Mouse (Mus musculus) gastrocnemius, postnatal 4 days (tissue): ENCODE results near the gene Tlr5. TPM values are rescaled to one million over a fixed set of nuclear protein-coding genes. Genes with fewer than 3 reads are reported as not detected.
A peak's percentile ranks its signal among the peaks of the same experiment; 100 is the strongest.

Experiments
- DNase-seq, 2 experiments: peaks; one replicate each; pipeline ENCODE4 v3.0.0; 2021 to 2022; ENCODE audit warnings: low spot score in 2 of 2, mixed read lengths in 2 of 2
- total RNA-seq, 2 experiments: library from RNA; stranded (reverse); gene quantifications; 2 replicates each; pipeline ENCODE4 v1.2.3; 2021

Gene Tlr5
- total RNA-seq, 2 experiments from 2014 or later = 2.6 to 3.2 TPM

DNA sequence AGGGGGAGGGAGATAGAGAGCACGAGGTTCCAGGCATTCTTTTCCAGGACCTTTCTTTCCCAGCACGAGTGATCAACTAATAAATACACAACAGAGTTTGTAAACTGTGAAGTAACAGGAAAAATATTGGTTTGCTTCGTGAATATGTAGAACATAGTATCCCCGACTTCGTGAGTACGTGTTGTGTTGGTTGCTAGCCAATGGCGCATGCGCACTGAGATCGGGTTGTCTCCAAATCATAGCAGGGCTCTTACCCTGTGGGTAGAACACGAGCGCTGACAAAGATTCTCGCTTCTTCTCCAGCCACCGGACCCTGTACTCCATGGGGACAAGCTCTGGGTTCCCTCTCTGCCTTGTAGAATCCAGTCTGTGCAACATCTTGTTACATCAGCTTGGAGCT is 33.2 kb downstream of the Tlr5 start:
- DNase-seq = no peak

DNA sequence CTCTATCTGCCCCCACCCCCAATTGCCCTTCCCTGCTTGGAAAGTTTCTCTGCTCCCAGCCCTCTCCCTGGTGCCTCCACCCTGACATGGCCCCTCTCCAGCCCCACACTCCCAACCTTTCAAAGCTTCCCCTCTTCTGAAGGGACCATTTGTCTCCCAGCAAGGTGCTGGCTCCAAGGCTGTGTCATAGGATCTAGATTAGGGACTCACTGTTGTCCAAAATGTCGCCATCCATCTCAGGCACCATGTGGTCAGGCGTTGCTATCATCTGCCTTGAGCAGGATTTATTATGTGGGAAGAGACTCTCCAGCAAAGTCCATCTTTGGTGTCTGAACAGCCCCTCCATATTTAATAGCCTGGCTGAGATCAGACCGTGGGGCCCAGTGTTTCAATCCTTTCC is 34.1 kb downstream of the Tlr5 start:
- no peak for DNase-seq

DNA sequence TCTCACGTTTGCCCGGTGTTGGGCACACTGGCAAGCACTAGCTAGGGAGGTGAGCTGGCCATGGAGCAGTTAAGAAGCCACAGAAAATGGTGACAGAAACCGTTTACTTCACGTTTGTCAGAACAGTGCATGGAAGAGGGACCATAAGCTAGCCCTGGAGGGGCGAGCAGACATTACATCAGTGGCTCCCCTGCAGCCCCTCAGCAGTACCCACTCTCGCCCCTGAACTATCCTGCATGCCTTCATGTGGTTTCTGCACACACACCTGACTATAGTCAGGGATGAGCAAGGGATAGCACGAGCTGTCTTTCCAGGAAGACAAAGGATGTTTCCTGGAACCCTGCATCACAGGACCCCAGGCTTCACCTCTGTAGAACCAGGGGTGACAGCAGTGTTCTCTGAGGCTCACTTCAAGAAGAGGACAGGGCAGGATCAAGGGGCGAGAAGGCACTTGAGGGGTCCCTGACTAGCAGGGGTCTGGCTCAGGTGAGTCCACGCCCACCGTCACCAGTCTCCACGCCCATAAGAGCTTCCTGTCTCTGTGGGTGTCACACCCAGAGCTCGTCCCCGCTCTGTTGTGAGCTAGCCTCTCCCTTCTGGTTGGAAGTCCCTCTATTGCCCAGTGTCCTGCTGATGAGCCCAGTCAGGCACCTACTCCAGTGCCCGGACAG is 35.6 kb downstream of the Tlr5 start:
- DNase-seq = no peak

DNA sequence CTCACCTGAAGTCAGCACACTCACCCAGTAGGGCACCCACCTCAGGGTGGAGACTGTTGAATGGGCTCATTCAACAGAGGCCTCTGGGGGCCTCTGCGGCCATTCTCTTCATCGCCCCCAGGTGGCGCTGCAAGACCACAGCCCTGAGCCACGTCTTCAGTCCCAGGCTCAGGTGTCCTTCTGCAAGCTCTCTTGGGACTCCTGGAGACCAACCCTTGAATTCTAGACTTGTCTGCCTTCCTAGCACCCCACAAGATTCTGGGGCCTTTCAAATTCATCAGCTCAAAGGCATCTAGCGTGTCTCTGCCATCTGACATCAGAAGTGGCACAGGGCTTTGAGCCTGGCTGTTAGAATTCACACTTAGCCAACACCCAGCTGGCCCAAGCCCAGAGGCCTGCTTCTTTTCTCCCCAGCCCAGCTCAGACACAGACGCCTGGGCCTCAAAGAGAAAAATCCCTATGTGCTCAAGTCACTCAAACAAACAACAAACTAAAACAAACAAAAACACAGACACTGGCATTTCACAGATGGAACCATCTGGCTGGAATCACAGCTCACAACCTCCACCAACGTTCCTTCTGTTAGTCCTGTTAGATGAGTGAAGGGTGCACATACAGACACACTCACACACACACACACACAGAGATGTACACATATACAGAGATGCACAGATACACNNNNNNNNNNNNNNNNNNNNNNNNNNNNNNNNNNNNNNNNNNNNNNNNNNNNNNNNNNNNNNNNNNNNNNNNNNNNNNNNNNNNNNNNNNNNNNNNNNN is 36.6 kb downstream of the Tlr5 start:
- DNase-seq = peak; percentile 53 to 60

Other genes starting within 250 kb of the Tlr5 start
- gene Ccdc185, start 205.6 kb upstream of the Tlr5 start, total RNA-seq = not detected
- gene Susd4, start 190.9 kb upstream of the Tlr5 start, total RNA-seq = 1 to 10 TPM; 2.0 to 2.6 TPM